Mouse (Mus musculus): ENCODE measurements around the gene Celsr2. TPM values are rescaled to one million over a fixed set of nuclear protein-coding genes. Genes with fewer than 3 reads are reported as not detected.

Celsr2 gene
- total RNA-seq, 2 experiments from 2014 or later, result 9.0 to 9.5 TPM

DNA sequence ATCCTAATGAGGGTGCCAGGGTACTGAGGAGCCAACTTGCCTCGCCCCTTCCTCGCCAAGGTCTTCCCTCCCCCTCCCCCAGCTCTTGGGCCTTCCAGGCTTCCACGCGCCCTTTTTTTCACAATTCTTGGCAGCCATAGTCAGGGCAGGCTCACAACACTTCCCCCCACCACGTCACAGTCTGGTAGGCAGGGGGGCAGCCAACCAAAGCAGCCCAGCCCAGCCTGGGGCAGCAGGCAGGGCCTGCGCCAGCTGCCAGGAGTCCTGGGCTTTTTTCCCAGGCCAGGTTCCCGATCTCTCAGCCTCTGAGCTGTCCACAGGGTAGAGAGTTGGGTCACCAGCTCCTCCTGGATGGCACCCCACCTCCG, 3.6 kb downstream of the Celsr2 start:
- peak; percentile 42 for DNase-seq

DNA sequence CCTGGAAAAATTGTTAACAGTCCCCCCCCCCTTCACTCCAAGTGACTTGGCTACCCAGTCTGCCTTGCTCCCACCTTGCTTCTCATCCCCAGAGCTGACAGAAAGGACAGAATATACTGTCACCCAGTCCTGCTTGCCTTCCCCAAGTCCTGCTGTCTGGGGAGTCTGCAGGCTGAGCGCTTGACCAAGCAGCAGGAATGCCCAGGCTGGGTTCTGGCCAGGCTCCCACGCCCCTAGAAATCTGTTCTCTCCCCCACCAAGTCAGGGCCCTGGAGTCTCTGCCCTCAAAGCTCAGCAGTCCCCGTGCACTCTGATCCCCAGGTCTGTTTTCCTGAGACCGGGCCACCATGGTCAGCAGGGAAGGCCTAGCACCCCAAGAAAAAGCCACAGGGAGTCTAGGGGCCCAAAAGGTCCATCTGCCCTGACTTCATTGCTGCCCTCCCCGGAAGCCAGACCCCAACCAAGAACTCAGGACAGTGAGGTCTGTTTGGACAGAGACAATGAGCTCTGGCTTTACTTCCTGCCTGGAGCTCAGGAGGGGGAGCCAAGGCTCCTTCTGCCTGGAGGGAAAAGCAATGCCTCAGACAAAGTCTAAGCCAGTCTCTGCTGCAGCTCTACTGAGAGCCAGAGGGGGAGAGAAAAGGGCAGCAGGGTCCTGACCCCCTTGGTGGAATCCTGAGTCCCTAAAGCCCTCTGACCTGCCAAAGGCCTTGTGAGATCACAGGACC, 4.2 kb downstream of the Celsr2 start:
- DNase-seq, result no peak

DNA sequence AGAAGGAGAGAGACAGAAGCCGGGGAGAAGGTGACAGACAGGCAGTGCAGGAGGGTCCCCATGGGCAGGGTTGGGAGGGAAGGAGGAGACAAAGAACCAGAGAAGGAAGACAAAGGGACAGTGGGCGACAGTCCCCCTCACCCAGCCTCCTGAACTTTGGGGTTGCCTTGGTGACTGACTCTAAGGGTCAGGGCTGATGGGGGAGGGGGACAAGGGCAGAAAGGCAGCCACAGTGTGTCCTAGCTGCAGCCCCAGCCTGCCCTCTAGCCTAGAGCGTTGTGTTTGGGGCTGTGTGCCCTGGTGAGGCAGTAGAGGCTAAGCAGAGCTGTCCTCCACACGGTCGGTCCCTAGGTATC, 5.0 kb downstream of the Celsr2 start:
- DNase-seq, result no peak

DNA sequence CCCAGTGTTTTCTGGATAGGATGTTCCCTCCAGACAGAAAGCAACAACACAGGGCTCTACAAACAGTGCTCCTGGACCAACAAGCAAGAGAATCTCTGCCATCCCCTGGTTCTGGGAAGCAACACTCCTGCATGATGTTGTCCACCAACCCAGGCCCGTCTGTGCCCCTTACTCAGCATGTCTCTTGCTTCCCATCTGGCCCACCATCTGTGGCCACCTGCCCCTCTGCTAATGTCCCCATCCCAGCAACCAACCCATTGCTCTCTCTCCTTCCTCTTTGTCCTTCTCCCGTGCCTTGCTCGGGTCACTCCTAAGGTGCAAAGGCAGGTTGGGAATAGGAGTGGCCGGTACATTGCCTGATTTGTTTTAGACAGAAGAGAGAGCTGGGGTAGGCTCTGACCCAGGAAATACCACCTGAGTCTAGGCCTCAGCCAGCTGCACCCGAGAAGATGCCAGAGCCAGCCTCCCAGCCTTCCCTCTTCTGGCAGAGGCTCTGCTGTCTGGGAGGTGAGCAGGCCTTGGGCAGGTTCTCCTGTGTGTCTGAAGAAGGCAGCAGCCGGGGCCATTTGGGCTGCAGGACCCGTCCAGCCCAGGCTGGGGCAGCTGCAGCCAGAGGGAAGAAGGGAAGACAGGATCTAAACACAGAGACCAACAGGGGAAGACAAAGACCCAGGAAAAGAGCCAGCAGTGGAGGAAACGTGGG, 5.5 kb downstream of the Celsr2 start:
- no peak for DNase-seq

DNA sequence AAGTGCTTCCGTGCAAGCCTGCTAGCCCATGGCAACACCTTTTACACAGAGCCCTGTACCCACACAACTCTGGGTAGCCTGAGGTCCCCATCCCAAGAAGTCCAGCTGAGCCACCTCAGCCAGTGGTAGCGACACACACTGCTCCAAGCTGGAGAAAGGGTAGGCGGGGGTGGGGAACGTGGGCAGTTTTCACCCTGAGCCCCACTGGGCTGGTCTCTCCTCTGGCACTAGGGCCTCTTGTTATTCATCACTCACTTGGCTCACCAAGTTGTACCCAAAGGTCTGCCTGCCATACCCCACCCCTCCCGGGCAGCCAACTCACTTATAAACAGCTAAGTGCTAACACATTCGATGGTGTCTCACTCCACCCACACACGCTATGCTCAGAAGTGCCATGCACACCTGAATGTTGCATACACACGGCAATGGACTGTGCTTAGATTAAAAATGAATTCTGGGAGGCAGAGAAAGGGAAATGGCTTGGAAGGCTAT, 6.8 kb downstream of the Celsr2 start:
- no peak for DNase-seq

DNA sequence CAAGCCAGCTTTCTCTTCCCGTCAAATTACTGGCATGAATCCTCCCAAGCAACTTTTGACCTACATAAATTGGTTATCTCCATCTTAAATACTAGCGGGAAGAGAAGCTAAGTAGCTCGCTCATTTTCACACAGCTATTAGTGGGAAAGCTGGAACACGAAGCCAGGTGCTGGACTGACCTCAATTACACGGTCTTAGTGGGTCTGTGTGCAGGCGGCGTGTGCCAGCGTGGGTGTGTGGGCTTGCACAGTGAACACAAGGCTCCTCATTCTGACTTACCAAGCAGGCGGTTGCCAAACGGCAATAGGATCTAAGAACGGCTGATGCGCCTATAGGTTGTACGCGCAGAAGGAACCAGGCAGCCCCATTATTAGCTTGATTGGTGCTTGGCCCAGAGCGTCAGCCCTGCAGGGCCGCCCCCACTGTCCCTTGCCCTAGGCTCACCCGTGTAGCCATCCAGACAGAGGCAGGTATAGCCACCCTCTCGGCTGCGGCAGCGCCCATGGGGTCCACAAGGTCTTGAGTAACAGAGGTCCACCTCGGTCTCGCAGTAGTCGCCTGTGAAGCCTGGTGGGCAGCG, 9.0 kb downstream of the Celsr2 start:
- no peak for DNase-seq

DNA sequence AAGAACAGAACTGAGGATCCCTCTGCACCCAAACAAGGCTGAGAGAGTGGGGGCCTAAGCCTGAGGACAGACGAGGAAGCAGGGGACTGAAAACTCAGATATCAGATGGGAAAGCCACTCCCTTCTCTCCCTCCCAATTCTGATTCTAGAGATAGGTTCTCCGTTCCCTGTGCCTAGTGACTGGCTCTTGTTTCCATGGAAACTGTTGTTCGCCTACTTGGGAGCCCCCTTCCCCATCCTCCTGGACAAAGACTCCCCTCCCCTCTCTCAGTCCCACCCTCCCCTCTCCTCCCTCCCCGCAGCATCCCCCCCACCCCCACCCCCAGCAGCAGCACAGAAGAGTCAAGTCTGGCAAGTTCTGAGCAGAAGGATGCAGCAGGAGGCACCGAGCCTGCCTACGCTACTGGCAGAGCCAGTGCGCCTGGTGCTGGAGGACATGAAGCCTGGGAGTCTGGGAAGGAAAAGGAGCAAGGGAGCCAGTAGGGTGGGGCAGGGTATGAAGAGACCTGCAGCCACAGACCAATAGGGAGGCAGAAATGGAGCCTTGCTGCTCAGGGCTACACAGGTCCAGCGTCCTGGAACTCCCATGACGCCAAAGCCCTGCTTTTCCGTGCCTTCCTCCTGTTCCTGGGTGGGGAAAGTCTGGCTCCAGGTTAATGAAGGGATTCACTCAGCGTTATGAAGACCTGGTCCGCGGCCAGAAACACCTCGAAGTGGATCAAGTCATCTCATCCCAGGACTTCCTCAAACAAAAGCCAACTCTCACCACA, 9.6 kb downstream of the Celsr2 start:
- DNase-seq, result no peak

DNA sequence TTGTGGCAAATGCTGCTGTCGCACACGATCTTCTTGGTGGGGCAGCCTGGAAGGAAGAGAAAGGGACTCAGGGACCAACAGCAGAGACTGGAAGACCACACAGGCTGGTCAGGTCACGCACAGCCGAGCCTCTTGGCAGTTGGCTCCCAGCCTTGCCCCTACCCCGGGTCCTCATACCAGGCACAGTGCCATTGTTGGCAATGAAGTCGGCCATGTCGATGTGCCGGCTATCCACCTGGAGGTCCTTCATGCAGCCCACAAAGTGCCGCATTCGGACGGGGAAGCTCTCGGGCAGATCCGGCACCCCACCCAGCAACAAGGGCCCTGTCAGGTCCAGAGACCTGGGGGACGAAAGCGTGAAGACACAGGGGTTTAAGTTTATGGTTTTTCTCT, 12.8 kb downstream of the Celsr2 start:
- DNase-seq, result no peak

DNA sequence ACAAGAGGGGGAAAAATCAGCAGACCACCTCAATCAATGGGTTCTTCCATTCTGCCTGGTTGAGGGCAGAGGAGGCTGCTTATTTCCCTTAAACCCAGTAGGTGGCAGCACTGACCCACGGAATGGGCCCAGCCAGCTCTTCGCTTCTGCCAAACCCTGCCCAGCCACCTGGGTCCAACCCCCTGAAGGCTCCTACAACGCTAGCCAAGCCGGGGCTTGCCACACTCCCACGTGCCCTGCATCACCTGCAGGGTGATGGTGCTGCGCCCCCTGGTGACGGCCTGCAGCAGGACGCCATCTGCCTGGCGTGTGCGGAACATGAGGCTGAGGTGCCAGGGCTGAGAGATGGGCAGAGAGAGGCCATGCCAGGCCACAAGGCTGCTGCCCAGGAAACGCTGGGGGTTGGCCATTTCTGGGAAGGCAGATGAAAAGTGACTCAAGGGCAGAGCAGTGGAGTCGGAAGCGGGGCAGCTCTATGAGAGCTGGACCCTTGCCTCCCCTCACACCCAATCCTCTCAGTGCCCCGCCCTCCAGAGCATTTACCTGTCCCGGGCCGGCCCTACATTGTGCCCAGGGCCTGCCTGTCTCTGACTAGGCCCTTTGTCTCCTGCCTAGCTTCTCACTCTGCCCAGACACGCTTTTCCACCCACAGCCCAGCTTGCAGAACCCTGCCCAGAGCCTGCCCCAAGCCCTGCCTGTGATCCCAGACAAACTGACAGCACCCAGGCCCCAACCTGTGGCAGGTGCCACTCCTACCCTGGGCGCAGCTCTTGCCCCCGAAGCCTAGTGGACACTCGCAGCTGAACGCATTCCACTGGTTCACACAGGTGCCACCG, 13.4 kb downstream of the Celsr2 start:
- peak; percentile 93 for DNase-seq

DNA sequence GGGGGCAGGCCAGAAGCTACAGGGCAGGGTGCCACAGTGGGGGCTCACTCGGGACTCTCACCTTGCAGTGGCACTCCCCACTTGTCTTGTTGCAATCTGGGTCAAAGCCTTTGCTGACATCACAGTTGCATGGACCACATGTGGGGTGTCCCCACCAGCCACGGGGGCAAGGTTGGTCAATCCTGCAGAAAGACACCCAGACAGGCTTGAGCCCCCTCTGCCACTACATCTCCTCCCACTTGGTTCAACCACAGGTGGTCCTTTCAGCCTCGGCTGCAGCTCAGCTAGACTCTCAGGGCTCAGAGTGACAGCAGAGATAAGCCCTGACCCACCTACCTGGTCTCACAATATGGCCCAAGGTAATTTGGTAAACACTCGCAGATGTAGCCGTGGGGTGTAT, 14.9 kb downstream of the Celsr2 start:
- DNase-seq, result no peak

DNA sequence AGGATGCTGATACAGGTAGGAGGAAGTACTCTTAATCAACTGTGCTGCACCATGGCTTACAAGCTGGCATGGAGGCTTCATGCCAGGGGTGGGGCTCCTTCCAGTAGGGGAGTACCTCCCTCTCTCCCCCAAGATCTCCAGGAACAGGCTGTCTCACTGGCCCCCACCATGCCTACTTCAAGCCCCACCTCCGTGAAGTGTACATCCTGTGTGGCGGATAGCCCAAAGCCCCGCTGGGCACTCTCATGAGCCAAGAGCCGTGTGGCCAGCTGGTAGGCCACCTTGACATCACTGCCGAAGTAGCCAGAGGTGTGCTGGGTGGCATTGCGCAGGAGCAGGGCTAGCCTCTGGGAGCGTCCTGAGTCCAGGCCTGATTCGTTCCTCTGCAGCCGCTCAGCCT, 17.1 kb downstream of the Celsr2 start:
- DNase-seq, result no peak

DNA sequence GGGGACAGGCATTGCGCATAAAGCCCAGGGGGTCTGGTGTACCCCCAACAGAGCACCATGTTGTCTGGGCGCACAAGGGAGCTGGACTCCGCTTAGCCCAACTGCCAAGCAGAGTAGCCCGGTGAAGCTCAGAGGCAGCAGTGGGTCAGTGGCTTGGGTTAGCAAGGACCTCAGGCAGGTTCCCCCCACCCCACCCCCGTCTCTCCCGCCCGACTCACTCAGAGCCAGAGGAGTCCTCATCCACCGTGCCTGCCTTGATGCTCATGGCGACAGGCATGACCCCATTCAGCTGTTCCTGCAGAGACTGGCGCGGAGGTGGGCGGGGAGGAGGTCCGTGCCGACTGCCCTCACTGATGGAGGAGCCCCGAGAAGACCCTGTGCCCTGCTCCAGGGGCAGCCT, 22.6 kb downstream of the Celsr2 start:
- no peak for DNase-seq

DNA sequence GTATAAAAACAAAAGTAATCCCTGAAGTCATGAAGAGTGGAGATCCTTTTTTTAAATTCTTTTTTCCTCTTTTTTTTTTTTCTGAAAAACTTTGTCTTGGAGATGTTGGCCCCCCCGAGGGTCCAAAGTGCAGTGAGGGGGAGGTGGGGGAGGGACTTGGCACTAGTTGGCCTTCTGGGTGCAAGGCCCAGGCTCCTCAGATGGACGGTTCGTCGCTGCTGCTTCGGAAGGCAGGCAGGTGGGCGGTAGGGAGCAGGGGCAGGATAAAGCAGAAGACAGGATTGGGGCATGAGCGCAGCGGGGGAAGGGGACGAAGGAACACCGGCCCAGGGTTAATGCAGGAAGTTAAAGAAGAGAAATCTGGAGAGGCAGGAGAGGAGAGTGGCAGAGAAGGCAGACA, 23.1 kb downstream of the Celsr2 start:
- DNase-seq, result no peak

DNA sequence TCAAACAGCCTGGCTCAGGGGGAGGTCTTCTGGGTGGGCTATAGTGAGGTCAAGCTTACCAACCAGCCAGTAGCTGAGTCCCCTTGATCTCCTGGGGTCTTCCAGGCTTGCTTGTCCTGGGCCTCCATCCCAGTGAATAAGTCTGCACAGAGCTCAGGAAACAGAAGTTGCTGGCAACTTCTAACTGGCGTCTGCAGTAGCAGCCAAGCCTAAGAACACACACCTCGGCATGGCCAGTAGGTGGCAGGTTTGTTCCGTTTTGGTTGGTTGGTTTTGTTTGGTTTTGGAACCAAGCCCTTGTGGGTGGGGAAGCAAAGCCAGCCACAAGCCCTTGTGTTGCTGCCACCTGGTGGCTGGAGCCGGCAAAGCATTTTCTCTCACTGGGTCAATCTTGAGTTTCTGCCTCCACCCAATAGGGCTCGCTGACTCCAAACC, 26.2 kb downstream of the Celsr2 start:
- DNase-seq, result peak; percentile 98

DNA sequence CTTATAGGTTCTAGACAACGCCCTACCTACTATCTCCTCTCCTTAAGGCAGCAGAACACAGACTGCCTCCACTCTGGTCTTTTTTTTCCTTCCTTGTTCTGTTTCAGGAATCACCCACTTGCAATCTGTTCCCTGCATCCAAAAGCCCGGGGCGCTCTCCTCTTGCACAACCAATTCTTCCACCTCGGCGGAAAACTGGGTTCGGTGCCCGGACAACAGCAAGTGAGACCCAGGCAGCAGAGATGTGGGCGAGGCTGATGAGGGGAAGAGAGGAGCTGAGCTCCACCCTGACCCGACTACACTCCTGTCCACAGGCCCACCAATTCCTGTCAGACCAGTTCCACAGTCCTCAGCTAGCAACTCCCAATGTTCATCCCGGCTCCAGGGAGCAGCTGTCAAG, 29.2 kb downstream of the Celsr2 start:
- no peak for DNase-seq

DNA sequence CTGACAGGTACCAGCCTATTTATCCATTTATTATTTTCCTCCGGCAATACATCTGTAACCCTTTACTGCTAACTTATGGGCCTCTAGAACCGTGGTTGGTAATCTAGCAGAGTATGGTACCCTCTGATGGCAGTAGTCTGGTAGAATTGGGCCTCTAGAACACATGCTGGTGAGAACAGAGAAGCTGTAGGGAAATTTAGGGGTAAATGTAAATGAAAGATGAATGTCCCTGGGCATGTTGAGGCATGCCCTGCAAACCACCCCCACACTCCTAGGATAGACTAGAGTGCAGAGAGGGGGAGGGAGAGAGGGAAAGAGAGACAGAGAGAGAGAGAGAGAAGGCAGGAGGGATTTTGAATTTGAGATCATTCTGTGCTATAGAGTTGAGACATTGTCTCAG, 30.9 kb downstream of the Celsr2 start:
- no peak for DNase-seq

DNA sequence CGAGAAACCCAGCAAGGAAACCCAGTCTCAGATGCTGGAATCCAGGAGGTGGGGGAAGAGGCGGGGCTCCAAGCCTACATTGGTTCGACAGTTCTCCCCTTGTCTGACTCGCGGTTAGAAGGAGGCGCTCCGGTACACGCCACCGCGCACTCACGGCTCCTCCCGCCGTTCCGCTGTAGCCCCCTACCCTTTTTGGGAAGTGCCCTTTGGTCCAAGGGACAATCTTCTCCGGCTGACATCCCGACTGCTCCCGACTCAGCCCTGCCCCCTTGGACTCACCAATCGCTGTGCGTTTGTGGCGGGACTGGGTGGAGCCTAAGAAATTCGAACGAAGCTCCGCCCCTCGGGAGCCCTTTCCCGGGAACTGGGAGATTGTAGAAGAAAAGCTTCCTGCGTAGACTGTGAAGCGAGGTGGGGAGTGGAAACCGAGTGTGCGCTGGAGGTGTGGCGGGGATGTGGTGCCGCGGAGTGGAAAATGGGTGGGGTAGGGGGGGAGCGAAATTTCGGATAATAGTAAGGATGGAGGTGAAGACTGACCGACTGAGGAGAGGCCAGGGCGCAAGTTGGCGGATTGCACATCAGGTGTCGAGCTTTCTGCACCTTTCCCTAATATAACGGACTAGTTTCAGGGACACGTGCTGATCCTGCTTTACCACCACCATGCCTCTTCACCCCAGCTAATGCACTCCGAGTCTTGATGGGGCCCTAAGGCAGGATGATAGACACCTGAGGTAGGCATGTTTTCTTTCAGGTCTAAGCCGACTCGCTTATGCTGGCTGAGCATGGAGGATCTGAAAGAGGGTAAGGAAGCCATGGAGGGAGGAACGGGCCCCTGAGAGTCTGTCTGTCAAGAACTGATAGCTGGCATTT, 31.6 kb downstream of the Celsr2 start, which contains the start of gene Psrc1:
TSS of gene Psrc1 (plus strand) at position 355 of the 870 bp plus-strand sequence.
- peak; percentile 93 for DNase-seq

DNA sequence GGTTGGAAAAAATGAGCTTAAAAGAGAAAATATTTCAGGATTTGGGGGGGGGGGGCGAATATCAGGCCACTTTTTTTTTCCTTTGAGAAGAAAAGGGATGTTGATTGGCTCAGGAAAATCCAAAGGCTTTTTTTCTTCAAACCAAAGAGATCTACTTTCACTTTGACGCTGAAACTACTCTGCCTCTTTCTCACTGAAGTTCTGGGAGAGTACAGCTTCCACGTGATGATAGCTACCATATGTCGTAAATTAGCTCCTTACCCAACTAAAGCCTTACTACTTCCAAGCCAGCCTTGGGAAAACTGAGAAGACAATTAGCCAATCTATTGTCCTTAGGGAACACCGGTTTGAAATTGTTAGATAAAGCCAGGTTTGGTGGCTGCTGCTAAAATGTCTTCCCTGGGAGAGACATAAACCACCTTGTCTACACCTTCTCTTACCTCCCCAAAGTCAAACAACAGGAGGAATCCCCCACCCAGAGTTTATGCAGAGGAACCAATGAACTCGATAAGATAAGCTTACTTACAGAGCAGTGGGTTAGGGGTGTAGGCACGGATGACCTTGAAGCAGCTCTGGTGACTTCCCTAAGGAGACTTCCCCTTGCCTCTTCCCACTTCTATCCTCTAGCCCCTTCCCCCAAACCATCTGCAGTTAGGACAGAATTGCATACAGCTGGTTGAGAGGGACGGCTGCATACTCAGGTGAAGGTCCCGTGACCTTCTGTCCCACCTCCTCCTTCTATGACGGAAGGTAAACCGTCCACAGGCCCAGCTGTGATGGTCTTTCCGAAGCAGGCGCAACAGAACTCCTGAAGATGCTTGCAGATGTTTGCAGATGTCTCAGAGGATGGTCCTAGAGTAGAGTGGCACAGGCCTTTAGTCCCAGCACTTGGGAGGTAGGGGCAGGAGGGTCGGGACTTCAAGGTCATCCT, 33.1 kb downstream of the Celsr2 start:
- no peak for DNase-seq

DNA sequence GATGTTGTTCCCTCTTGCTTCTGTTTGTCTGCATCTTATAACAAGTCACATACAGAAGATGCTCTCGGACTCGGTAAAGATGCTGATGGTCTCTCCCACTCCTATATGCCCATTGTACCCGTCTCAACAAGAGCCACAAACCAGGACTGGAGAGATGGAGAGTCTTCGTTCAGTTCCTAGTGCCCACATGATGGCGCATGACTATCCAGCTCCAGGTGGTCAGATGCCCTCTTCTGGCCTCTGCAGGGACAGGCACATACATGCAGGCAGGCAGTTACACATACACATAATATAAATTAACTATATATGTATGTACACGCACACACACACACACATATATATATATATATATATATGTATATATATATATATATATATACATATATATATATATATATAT, 34.7 kb downstream of the Celsr2 start:
- no peak for DNase-seq
